Mouse (Mus musculus) liver, postnatal 0 days (tissue): ENCODE results near the gene Pdss2. TPM values are rescaled to one million over a fixed set of nuclear protein-coding genes. Genes with fewer than 3 reads are reported as not detected.

Source experiments
- ATAC-seq: fragments of 200-750 bp; cut with Nextera tagmentation; 2 replicates; pipeline ENCODE4 v1.8.0; 2017; ENCODE audit warnings: mild to moderate bottlenecking, moderate library complexity
- DNase-seq: peaks from one replicate; pipeline ENCODE4 v3.0.0-alpha.2; 2016
- H3K27ac ChIP-seq: fragments of 300-500 bp; sonication (generic); 2 replicates; pipeline ENCODE4 v1.5.1; 2014; ENCODE audit warnings: antibody characterized with exemption, moderate library complexity, mild to moderate bottlenecking, low read depth
- H3K27me3 ChIP-seq: fragments of 300-500 bp; sonication (generic); 2 replicates; pipeline ENCODE4 v1.6.1; 2014; ENCODE audit warnings: low read length, control low read depth, mixed read lengths; ENCODE audit not compliant: insufficient read depth
- H3K36me3 ChIP-seq: fragments of 300-500 bp; sonication (generic); replicated peaks from 2 replicates; pipeline ENCODE4 v1.6.1; 2014; ENCODE audit warnings: mild to moderate bottlenecking, control low read depth, low read length, moderate library complexity, mixed read lengths; ENCODE audit not compliant: insufficient read depth
- H3K4me1 ChIP-seq: fragments of 300-500 bp; sonication (generic); 2 replicates; pipeline ENCODE4 v1.6.1; 2014; ENCODE audit warnings: antibody characterized with exemption, mild to moderate bottlenecking, control low read depth; ENCODE audit not compliant: insufficient read depth
- H3K4me2 ChIP-seq: fragments of 300-500 bp; sonication (generic); 2 replicates; pipeline ENCODE4 v1.6.1; 2014; ENCODE audit warnings: low read depth, mild to moderate bottlenecking, low read length, moderate library complexity, mixed read lengths
- H3K4me3 ChIP-seq: fragments of 300-500 bp; sonication (generic); 2 replicates; pipeline ENCODE4 v1.5.1; 2014; ENCODE audit warnings: low read depth, low read length
- H3K9ac ChIP-seq: fragments of 300-500 bp; sonication (generic); replicated peaks from 2 replicates; pipeline ENCODE4 v1.6.1; 2014; ENCODE audit warnings: mild to moderate bottlenecking, moderate library complexity
- H3K9me3 ChIP-seq: fragments of 300-500 bp; sonication (generic); 2 replicates; pipeline ENCODE4 v1.6.1; 2016; ENCODE audit warnings: mild to moderate bottlenecking, control low read depth, low read length, mixed read lengths
- CTCF ChIP-seq: sonication (generic); IDR thresholded peaks from 2 replicates; pipeline ENCODE4 v1.5.1; 2016; ENCODE audit warnings: antibody characterized with exemption, low read depth
- EP300 ChIP-seq: IDR thresholded peaks from 2 replicates; pipeline ENCODE4 v1.6.1; 2016; ENCODE audit warnings: antibody characterized with exemption, low read depth, mild to moderate bottlenecking
- WGBS: fragments of 180-500 bp; shearing (Covaris S2); extraction: QIAGEN DNeasy Blood & Tissue Kit; methylation state at CpG from one replicate; pipeline ENCODE4 v1.1.7; 2014; ENCODE audit not compliant: insufficient replicate concordance; 5-methylcytosine and 5-hydroxymethylcytosine counted together
- polyA plus RNA-seq: library from polyadenylated mRNA; unstranded; fragments of >200 nt; fragmentation: Nextera tagmentation; extraction: Ambion mirVana; gene quantifications from 2 replicates; pipeline ENCODE4 v1.2.1, GENCODE M21; 2015

The Pdss2 gene
- 4.2 and 4.5 TPM in 2 replicates for polyA plus RNA-seq

- H3K9me3 ChIP-seq, result no peaks in the 10 kb centered on the region
- peak within 1 kb of the TSS; percentile 95 for H3K4me3 ChIP-seq
- H3K9ac ChIP-seq, result peak within 1 kb of the TSS; percentile 97
- no peaks in the 10 kb centered on the region for H3K27me3 ChIP-seq
- H3K36me3 ChIP-seq, result no peaks in the 10 kb centered on the region
- H3K27ac ChIP-seq, result peak within 1 kb of the TSS; percentile 95
- TF ChIP-seq EP300 (no peak; the same call in 1 of the 2 replicates), CTCF (peak; percentile 35)
- DNase-seq, result peak; percentile 94
- peak within 1 kb of the TSS; percentile 98 for H3K4me2 ChIP-seq
- peak; percentile 99 for ATAC-seq
- under 1% methylated on average over 50 of the region's 50 CpGs for WGBS
- H3K4me1 ChIP-seq, result peaks cover 14% of the 10 kb centered on the region
Observed at GRCm38 (mm10) chr10:43220910-43221625, at the start of gene Pdss2. Pdss2 (plus strand) TSS chr10:43221486.

- Histone ChIP-seq H3K9ac (no peak overlapping the region), H3K4me3 (no peak overlapping the region), H3K27me3 (peaks cover 74% of the 10 kb centered on the region), H3K4me2 (no peak overlapping the region), H3K27ac (no peak overlapping the region), H3K9me3 (no peaks in the 10 kb centered on the region), H3K36me3 (no peaks in the 10 kb centered on the region), H3K4me1 (peaks cover 12% of the 10 kb centered on the region)
- no peak for ATAC-seq
- TF ChIP-seq EP300 (no peak), CTCF (no peak)
- 7% methylated on average over 7 of the region's 7 CpGs for WGBS
- no peak for DNase-seq
Observed at GRCm38 (mm10) chr10:43172066-43172465, 49.2 kb upstream of the Pdss2 start.

GRCm38 (mm10) chr10:43172554-43172953, 48.7 kb upstream of the Pdss2 start:
- H3K36me3 ChIP-seq, result no peaks in the 10 kb centered on the region
- 8% methylated on average over 8 of the region's 8 CpGs for WGBS
- H3K4me1 ChIP-seq, result peaks cover 12% of the 10 kb centered on the region
- peaks cover 76% of the 10 kb centered on the region for H3K27me3 ChIP-seq
- TF ChIP-seq CTCF (no peak), EP300 (no peak)
- no peak overlapping the region for H3K4me3 ChIP-seq
- H3K9ac ChIP-seq, result no peak overlapping the region
- ATAC-seq (no peak), DNase-seq (no peak)
- H3K9me3 ChIP-seq, result no peaks in the 10 kb centered on the region
- H3K27ac ChIP-seq, result no peak overlapping the region
- H3K4me2 ChIP-seq, result peak overlapping the region; percentile 86

GRCm38 (mm10) chr10:43173141-43173827, 48.0 kb upstream of the Pdss2 start:
- under 1% methylated on average over 53 of the region's 53 CpGs for WGBS
- no peaks in the 10 kb centered on the region for H3K9me3 ChIP-seq
- DNase-seq (peak; percentile 59), ATAC-seq (no peak)
- no peak for TF ChIP-seq EP300
- peak; percentile 19; the same call in 1 of the 2 replicates for TF ChIP-seq CTCF
- peak overlapping the region; percentile 86 for H3K4me2 ChIP-seq
- peaks cover 12% of the 10 kb centered on the region for H3K4me1 ChIP-seq
- H3K36me3 ChIP-seq, result no peaks in the 10 kb centered on the region
- peaks cover 79% of the 10 kb centered on the region for H3K27me3 ChIP-seq
- H3K27ac ChIP-seq, result no peak overlapping the region
- H3K9ac ChIP-seq, result peak overlapping the region; percentile 4; the same call in 1 of the 2 replicates
- peak overlapping the region; percentile 56 for H3K4me3 ChIP-seq

GRCm38 (mm10) chr10:43173828-43174325, 47.4 kb upstream of the Pdss2 start:
- no peak for TF ChIP-seq CTCF
- no peak for TF ChIP-seq EP300
- peaks cover 12% of the 10 kb centered on the region for H3K4me1 ChIP-seq
- under 1% methylated on average over 30 of the region's 38 CpGs for WGBS
- DNase-seq (no peak), ATAC-seq (no peak)
- H3K4me3 ChIP-seq, result peak overlapping the region; percentile 56
- H3K9ac ChIP-seq, result no peak overlapping the region
- H3K9me3 ChIP-seq, result no peaks in the 10 kb centered on the region
- no peak overlapping the region for H3K27ac ChIP-seq
- peaks cover 80% of the 10 kb centered on the region for H3K27me3 ChIP-seq
- H3K36me3 ChIP-seq, result no peaks in the 10 kb centered on the region
- H3K4me2 ChIP-seq, result peak overlapping the region; percentile 86
